Mouse (Mus musculus): ENCODE measurements around the gene Kcnq1. TPM values are rescaled to one million over a fixed set of nuclear protein-coding genes. Genes with fewer than 3 reads are reported as not detected.

The Kcnq1 gene
- total RNA-seq, 1 experiment, result 0.22 TPM

DNA sequence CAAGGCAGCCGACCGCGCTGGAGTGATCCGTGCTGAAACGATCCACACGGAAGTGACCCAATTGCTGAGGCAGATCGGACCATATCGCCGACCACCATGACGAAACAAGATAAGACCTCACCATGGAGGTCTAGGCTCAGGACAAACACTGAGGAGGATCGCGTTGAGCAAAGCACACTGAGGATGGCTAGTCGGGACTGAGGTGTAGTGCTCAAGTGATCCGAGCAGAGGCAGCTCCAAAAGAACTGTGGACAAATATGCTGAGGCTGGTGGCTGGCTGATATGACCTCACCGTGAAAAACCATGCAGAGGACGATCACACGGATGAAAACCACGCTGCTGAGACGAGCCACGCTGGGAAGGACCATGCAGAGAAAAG lies 189.8 kb downstream of the Kcnq1 start:
- in situ Hi-C loops (cut with MboI; ENCODE audit: low sequenced_read_pairs in 2 of 2, unreplicated experiment in 2 of 2), result no loop called here
- H3K36me3 ChIP-seq (ENCODE audit: control insufficient read depth, insufficient read depth, low read length, poor library complexity, severe bottlenecking), result peaks cover 3% of the 10 kb centered on the region; the same call in 1 of the 2 replicates
- peak overlapping the region; percentile 75 to 83 for H3K4me3 ChIP-seq (ENCODE audit: insufficient read depth in 1 of 2, low read depth in 1 of 2, low read length in 2 of 2, poor library complexity in 1 of 2, severe bottlenecking in 1 of 2)
- DNase-seq (ENCODE audit: low read depth, low spot score), result no peak
- H3K9me3 ChIP-seq (ENCODE audit: control insufficient read depth, insufficient read depth, low read depth, low read length), result peaks cover 2% of the 10 kb centered on the region; the same call in 1 of the 2 replicates
- peak overlapping the region; percentile 42; the same call in 1 of the 2 replicates for H3K27ac ChIP-seq (ENCODE audit: insufficient read depth, low read depth, low read length, poor library complexity, severe bottlenecking)
- peaks cover 0 to 3% of the 10 kb centered on the region in 2 experiments; a peak in 2 of 4 replicates for H3K4me1 ChIP-seq (ENCODE audit: control insufficient read depth in 2 of 2, insufficient read depth in 2 of 2, low read length in 2 of 2, poor library complexity in 1 of 2)
- TF ChIP-seq CHD2 (IDR thresholded peaks at IDR 0.05; ENCODE audit: low read depth, low read length) (no peak), MAFK (IDR thresholded peaks at IDR 0.05; ENCODE audit: insufficient read depth, low read depth, low read length) (0 out of 2 replicates have a peak, but pooled peaks have one; percentile 2), ZNF384 (IDR thresholded peaks at IDR 0.05; ENCODE audit: low read depth, low read length) (no peak)
- H3K9ac ChIP-seq (ENCODE audit: insufficient read depth, low read depth, low read length, poor library complexity, severe bottlenecking), result peak overlapping the region; percentile 72

DNA sequence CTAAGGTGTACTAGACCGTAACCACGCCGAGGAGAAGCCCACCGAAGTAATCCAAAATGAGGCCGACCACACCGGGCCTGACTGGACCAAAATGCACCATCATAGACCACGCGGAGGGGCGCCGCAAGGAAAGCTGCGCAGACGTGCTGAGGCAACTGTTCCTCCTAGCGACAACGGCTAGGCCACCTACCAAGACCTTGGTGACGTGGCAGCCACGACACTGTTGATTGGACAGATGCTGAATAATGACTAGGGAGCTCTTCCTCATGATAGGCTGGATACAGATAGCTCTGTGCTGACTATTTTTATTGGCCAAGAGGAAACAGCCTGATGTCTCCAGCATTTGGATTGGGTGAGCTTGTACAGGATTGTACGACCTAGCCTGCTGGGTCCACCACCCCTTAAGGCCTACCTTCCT lies 190.2 kb downstream of the Kcnq1 start:
- Histone ChIP-seq H3K4me1 (ENCODE audit: control insufficient read depth in 2 of 2, insufficient read depth in 2 of 2, low read length in 2 of 2, poor library complexity in 1 of 2) (peaks cover 0 to 2% of the 10 kb centered on the region in 2 experiments; a peak in 2 of 4 replicates), H3K27ac (ENCODE audit: insufficient read depth, low read depth, low read length, poor library complexity, severe bottlenecking) (peak overlapping the region; percentile 42; the same call in 1 of the 2 replicates), H3K9ac (ENCODE audit: insufficient read depth, low read depth, low read length, poor library complexity, severe bottlenecking) (peak overlapping the region; percentile 72), H3K9me3 (ENCODE audit: control insufficient read depth, insufficient read depth, low read depth, low read length) (peaks cover 2% of the 10 kb centered on the region; the same call in 1 of the 2 replicates), H3K36me3 (ENCODE audit: control insufficient read depth, insufficient read depth, low read length, poor library complexity, severe bottlenecking) (peaks cover 3% of the 10 kb centered on the region; the same call in 1 of the 2 replicates), H3K4me3 (ENCODE audit: insufficient read depth in 1 of 2, low read depth in 1 of 2, low read length in 2 of 2, poor library complexity in 1 of 2, severe bottlenecking in 1 of 2) (peak overlapping the region; percentile 75 to 83)
- peak; percentile 86 for DNase-seq (ENCODE audit: low read depth, low spot score)
- in situ Hi-C loops (cut with MboI; ENCODE audit: low sequenced_read_pairs in 2 of 2, unreplicated experiment in 2 of 2), result no loop called here
- TF ChIP-seq MAFK (IDR thresholded peaks at IDR 0.05; ENCODE audit: insufficient read depth, low read depth, low read length) (no peak), HCFC1 (IDR thresholded peaks at IDR 0.05; ENCODE audit: borderline replicate concordance, insufficient read depth, low read length) (no peak), ZC3H11A (IDR thresholded peaks at IDR 0.05; ENCODE audit: borderline replicate concordance, low read depth, low read length) (no peak), CHD2 (IDR thresholded peaks at IDR 0.05; ENCODE audit: low read depth, low read length) (peak; percentile 84), ZNF384 (IDR thresholded peaks at IDR 0.05; ENCODE audit: low read depth, low read length) (no peak)

GRCm38 (mm10) chr7:143300037-143300436 lies 193.9 kb downstream of the Kcnq1 start:
- Histone ChIP-seq H3K9ac (ENCODE audit: insufficient read depth, low read depth, low read length, poor library complexity, severe bottlenecking) (no peak overlapping the region), H3K4me3 (ENCODE audit: insufficient read depth in 1 of 2, low read depth in 1 of 2, low read length in 2 of 2, poor library complexity in 1 of 2, severe bottlenecking in 1 of 2) (no peak overlapping the region), H3K36me3 (ENCODE audit: control insufficient read depth, insufficient read depth, low read length, poor library complexity, severe bottlenecking) (no peaks in the 10 kb centered on the region), H3K9me3 (ENCODE audit: control insufficient read depth, insufficient read depth, low read depth, low read length) (peaks cover 2% of the 10 kb centered on the region; the same call in 1 of the 2 replicates), H3K27ac (ENCODE audit: insufficient read depth, low read depth, low read length, poor library complexity, severe bottlenecking) (no peak overlapping the region), H3K4me1 (ENCODE audit: control insufficient read depth in 2 of 2, insufficient read depth in 2 of 2, low read length in 2 of 2, poor library complexity in 1 of 2) (0 out of 4 replicates have a peak, but pooled peaks cover 0 to 2% of the 10 kb centered on the region in 2 experiments)
- no peak for DNase-seq (ENCODE audit: low read depth, low spot score)
- in situ Hi-C loops (cut with MboI; ENCODE audit: low sequenced_read_pairs in 2 of 2, unreplicated experiment in 2 of 2), result no loop called here
- TF ChIP-seq HCFC1 (IDR thresholded peaks at IDR 0.05; ENCODE audit: borderline replicate concordance, insufficient read depth, low read length), result no peak
- TF ChIP-seq ZNF384 (IDR thresholded peaks at IDR 0.05; ENCODE audit: low read depth, low read length), result no peak
- no peak for TF ChIP-seq MAFK (IDR thresholded peaks at IDR 0.05; ENCODE audit: insufficient read depth, low read depth, low read length)
- no peak for TF ChIP-seq ZC3H11A (IDR thresholded peaks at IDR 0.05; ENCODE audit: borderline replicate concordance, low read depth, low read length)
- no peak for TF ChIP-seq CHD2 (IDR thresholded peaks at IDR 0.05; ENCODE audit: low read depth, low read length)

DNA sequence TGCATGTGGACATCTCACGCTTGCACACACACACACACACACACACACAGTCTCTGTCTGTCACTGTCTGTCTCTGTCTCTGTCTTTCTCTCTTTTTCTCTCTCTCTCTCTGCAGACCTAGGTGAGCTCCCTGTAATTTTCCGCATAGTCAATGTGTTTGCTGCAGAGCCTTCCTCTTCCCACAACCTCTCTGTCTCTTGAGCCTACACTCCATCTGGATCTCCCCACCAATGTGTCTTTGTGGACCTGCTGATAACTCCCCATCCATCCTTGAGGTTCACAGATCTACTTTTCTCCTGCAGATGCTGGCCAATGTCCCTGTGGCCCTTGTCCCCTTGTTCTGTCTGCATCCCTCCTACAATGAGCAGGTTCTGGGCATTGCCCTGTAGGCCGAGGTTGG lies 194.5 kb downstream of the Kcnq1 start:
- Histone ChIP-seq H3K9ac (ENCODE audit: insufficient read depth, low read depth, low read length, poor library complexity, severe bottlenecking) (no peak overlapping the region), H3K9me3 (ENCODE audit: control insufficient read depth, insufficient read depth, low read depth, low read length) (peaks cover 2% of the 10 kb centered on the region; the same call in 1 of the 2 replicates), H3K27ac (ENCODE audit: insufficient read depth, low read depth, low read length, poor library complexity, severe bottlenecking) (no peak overlapping the region), H3K36me3 (ENCODE audit: control insufficient read depth, insufficient read depth, low read length, poor library complexity, severe bottlenecking) (no peaks in the 10 kb centered on the region), H3K4me1 (ENCODE audit: control insufficient read depth in 2 of 2, insufficient read depth in 2 of 2, low read length in 2 of 2, poor library complexity in 1 of 2) (0 out of 4 replicates have a peak, but pooled peaks cover 0 to 2% of the 10 kb centered on the region in 2 experiments), H3K4me3 (ENCODE audit: insufficient read depth in 1 of 2, low read depth in 1 of 2, low read length in 2 of 2, poor library complexity in 1 of 2, severe bottlenecking in 1 of 2) (no peak overlapping the region)
- in situ Hi-C loops (cut with MboI; ENCODE audit: low sequenced_read_pairs in 2 of 2, unreplicated experiment in 2 of 2), result no loop called here
- TF ChIP-seq MAFK (IDR thresholded peaks at IDR 0.05; ENCODE audit: insufficient read depth, low read depth, low read length), result no peak
- TF ChIP-seq ZNF384 (IDR thresholded peaks at IDR 0.05; ENCODE audit: low read depth, low read length), result no peak
- DNase-seq (ENCODE audit: low read depth, low spot score), result no peak

DNA sequence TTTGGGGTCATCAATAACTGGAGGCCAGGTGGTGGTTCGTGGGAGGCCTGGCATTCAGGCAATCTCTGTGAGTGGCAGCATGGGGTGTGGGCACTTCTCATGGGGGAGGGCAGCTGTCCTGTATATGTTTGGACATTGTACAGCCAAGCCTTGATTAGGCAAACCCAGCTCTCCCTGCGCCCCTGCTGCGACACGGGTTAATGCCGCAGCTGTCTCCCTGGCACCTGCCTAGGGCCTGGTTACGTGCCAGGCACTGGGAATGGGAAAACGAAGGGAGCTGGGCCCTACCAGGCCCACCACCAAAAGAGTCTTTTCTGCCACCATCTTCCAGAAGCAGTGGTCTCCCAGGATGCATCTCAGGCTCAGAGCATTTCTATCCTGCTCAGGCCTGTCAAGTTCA lies 196.0 kb downstream of the Kcnq1 start:
- H3K36me3 ChIP-seq (ENCODE audit: control insufficient read depth, insufficient read depth, low read length, poor library complexity, severe bottlenecking), result no peaks in the 10 kb centered on the region
- no peak for DNase-seq (ENCODE audit: low read depth, low spot score)
- in situ Hi-C loops (cut with MboI; ENCODE audit: low sequenced_read_pairs in 2 of 2, unreplicated experiment in 2 of 2), result no loop called here
- H3K4me3 ChIP-seq (ENCODE audit: insufficient read depth in 1 of 2, low read depth in 1 of 2, low read length in 2 of 2, poor library complexity in 1 of 2, severe bottlenecking in 1 of 2), result no peak overlapping the region
- TF ChIP-seq ZC3H11A (IDR thresholded peaks at IDR 0.05; ENCODE audit: borderline replicate concordance, low read depth, low read length), result no peak
- TF ChIP-seq HCFC1 (IDR thresholded peaks at IDR 0.05; ENCODE audit: borderline replicate concordance, insufficient read depth, low read length), result no peak
- no peak for TF ChIP-seq CHD2 (IDR thresholded peaks at IDR 0.05; ENCODE audit: low read depth, low read length)
- no peak for TF ChIP-seq MAFK (IDR thresholded peaks at IDR 0.05; ENCODE audit: insufficient read depth, low read depth, low read length)
- no peak for TF ChIP-seq ZNF384 (IDR thresholded peaks at IDR 0.05; ENCODE audit: low read depth, low read length)
- no peaks in the 10 kb centered on the region for H3K4me1 ChIP-seq (ENCODE audit: control insufficient read depth in 2 of 2, insufficient read depth in 2 of 2, low read length in 2 of 2, poor library complexity in 1 of 2)
- H3K9ac ChIP-seq (ENCODE audit: insufficient read depth, low read depth, low read length, poor library complexity, severe bottlenecking), result no peak overlapping the region
- peaks cover 2% of the 10 kb centered on the region; the same call in 1 of the 2 replicates for H3K9me3 ChIP-seq (ENCODE audit: control insufficient read depth, insufficient read depth, low read depth, low read length)
- H3K27ac ChIP-seq (ENCODE audit: insufficient read depth, low read depth, low read length, poor library complexity, severe bottlenecking), result no peak overlapping the region

All from ES-E14 (cell line).